Mouse (Mus musculus) stomach, adult 2 months (tissue): ENCODE data around the gene Kynu. TPM values are rescaled to one million over a fixed set of nuclear protein-coding genes. Genes with fewer than 3 reads are reported as not detected.

Source experiments
- polyA plus RNA-seq: library from polyadenylated mRNA; depleted of rRNA; stranded (reverse); fragments of >200 nt; gene quantifications from 2 replicates; pipeline ENCODE4 v1.2.3, GENCODE M21; 2012; rRNA removed

Kynu gene
- polyA plus RNA-seq: not detected in 2 replicates

DNA sequence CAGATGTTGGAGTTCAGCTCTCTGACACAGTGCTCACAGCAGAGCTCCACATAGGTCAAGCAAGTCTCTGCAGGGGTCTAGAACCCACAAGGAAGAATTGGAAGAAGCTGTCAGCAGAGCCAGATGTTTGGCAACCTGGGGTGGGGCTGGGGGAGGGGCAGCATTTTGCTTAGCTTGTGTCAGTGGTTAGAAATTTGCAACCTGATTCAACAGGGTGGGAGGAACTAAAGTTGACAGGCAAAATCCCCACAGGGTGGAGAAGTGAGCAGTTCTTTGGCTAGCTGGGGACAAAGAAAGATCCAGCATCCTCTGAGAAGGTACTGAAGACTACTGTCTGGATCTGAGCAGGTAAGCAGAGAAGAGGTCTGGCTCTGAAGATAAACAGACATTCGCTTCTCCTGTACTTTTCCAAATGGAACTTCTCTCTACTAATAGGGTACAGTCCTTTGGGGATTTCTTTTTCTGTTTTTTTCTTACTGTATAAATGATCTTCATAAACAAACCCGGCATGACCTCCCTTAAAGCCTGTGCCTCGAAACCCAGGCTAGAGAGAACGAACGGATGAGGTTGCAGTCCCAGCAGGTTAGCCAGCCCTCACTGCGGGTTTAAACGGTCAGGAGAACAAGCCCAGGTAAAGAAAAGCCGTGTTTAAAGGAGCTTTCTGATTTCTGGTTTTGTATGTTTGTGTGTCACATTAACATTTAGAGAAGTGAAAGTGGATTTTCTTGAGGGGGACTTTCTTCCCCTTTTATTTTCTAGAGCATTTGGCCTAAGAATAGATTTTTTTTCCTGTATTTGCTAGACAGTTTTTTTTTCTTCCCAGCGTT, at the start of gene Kynu:
TSS of gene Kynu (plus strand) at position 268 of the 827 bp plus-strand sequence.

Other genes with a start within 250 kb of the Kynu start
- 0.09 TPM in 1 of 2 replicates, not detected in the other for gene Arhgap15, start 193.5 kb downstream of the Kynu start, polyA plus RNA-seq